Mouse (Mus musculus): ENCODE measurements around the gene Efcab11.

GRCm38 (mm10) chr12:99921045-99921444 is 36.8 kb upstream of the Efcab11 start:
- TF ChIP-seq POLR2A (IDR thresholded peaks at IDR 0.05; ENCODE audit: borderline replicate concordance, extremely low read depth, low read depth, low read length) (no peak), CTCF (IDR thresholded peaks at IDR 0.05; ENCODE audit: insufficient read depth, low read length) (peak; percentile 27; the same call in 1 of the 2 replicates)

Measured in lung, adult 2 months (tissue).